Mouse (Mus musculus) cerebellum, postnatal 14 days (tissue): Measurements from ENCODE around the gene Epha4.

Experiments used
- DNase-seq, 2 experiments: peaks; one replicate each; pipeline ENCODE4 v3.0.0; 2021; ENCODE audit warnings: mixed read lengths in 2 of 2

Epha4 gene

DNA sequence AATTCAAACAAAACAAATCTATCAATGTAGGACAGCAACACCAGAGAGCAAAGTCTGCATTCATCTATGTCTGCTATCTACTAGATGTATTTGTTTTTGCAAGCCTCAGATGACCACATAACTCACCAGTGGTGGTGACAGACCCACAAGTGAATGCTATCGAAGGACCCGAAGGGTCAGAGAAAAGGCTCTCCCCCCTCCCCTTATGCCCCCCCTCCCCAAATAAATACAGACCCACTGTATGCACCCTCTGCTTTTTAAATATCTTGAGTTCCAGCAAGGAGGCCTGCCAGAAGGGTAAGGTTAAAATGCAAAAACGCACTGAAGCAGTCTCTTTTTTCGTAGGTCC is 2.9 kb downstream of the Epha4 start:
- no peak for DNase-seq

- no peak for DNase-seq
These were observed 3.4 kb downstream of the Epha4 start for GRCm38 (mm10) chr1:77511372-77512058.

DNA sequence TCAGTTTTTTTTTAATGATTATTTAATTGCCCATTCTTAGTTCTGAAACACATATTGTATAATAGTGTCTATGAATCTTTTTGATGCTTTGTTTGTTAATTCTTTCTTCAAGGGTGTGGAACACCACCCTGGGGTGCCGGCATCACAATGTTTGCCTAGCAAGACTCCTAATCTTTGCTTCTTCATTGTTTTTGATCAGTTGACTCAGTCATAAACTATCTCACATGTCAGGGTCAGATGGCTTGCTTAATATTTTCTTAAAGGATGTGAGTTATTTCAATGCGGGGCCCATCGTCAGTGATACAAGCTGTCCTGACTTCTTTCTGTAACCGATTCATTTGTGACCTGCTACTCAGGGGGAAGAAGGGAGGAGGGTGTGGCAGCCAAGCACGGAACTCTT is 4.3 kb downstream of the Epha4 start:
- no peak for DNase-seq

- DNase-seq, result no peak
These were observed 8.1 kb downstream of the Epha4 start for GRCm38 (mm10) chr1:77506856-77507200.

GRCm38 (mm10) chr1:77506038-77506855 is 8.6 kb downstream of the Epha4 start:
- peak; percentile 37 to 64 for DNase-seq

DNA sequence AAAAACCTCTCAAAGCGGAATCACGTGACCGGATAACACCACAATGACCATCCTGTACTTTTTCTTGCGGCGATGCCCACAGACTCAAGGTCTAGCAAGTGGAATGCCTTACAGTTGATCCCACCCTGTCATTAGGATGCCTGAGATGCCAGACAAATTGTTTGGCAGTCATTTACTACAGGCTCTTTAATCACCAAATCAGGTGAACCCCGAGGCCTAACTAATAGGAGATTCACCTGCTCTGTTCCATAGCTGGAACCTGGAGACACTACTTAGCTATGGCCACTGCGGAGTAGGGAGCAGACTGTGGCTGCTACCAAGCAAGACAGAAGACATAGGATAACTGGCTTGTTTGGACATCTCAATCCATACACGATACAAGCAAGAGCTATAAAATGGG is 9.6 kb downstream of the Epha4 start:
- DNase-seq, result no peak

DNA sequence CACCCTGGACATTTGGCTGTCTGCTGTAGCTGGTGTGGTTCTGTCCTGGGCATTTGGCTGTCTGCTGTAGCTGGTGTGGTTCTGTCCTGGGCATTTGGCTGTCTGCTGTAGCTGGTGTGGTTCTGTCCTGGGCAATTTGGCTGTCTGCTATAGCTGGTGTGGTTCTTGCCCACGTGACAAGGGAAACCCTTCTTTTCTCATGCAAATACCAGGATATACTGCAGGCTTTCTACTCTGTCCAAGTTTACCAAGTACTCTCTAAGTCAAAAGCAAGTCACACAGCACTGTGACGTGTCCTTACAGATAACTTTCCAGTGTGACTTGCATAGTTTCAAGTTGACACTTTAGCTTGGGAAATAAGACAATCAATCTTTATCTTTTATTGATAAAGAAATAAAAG is 10.1 kb downstream of the Epha4 start:
- no peak for DNase-seq

DNA sequence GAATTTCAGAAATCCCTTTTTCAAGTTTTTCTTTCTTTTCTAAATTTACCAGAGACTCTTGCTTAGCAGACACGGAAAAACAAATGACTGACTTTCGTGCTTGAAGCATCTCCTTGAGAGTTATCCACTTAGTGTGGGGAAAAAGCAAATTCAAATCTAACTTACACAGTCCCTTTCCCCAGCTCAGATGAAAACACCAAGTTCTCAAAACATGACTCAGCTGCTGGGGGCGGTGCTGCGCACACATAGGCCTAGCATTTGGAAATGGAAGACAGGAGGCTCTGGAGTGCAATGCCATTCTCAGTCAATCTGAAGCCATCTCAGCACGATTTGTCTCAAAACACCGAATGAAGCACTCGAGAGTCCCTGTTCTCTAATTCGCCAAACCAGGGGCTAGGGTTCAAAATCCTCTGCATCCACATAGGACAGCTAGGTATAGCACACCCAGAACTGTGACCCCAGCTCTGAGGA is 11.1 kb downstream of the Epha4 start:
- no peak for DNase-seq

GRCm38 (mm10) chr1:77502554-77503119 is 12.3 kb downstream of the Epha4 start:
- DNase-seq, result no peak

DNA sequence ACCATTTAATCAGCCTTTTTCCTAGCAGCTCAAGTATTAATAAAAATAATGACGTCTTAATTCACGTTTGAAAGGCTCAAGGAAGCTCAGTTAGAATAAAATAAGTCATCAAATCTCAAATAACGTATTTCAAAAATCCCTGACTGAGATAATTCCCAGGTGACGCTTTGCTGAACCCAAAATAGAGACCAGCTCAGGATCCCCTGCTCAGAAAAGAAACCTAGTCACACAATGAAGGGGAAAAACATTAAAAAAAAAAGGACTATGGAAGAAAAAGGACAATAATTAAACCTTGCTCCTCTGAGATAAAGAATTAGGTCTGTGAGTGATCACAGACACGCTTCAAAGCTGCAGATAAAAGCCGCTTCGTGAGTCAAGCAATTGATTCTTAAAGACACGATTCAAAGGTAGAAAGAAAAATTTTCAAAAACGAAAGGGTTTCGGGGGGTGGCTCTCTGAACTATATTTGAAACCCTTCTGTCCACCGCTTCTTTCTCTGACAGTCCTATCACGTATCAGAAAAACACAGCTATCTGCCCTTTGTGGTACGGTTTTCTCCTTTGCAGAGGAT is 13.4 kb downstream of the Epha4 start:
- no peak for DNase-seq

GRCm38 (mm10) chr1:77497506-77497905 is 17.4 kb downstream of the Epha4 start:
- DNase-seq, result no peak

- DNase-seq, result peak in 1 of 2 experiments; percentile 11
These were observed 18.3 kb downstream of the Epha4 start for GRCm38 (mm10) chr1:77496468-77497181.

DNA sequence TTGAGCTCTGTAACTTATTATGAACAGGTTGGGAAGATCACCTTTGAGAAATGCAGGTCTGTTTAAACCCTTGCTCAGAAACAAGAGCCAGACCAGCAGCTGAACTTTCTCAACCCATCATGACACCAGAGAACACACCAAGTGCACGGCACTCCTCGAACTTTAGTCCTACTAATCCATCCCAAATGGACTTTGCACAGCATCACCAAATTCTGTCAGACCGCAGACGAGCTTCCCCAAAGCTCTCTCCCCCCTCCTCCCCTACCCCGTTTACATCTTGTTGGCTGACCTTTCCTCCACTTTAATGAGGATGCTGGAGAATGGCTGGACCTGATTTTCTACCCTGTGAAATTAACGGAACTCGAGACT is 19.1 kb downstream of the Epha4 start:
- no peak for DNase-seq

GRCm38 (mm10) chr1:77495030-77495789 is 19.7 kb downstream of the Epha4 start:
- DNase-seq, result peak in 1 of 2 experiments; percentile 22

DNA sequence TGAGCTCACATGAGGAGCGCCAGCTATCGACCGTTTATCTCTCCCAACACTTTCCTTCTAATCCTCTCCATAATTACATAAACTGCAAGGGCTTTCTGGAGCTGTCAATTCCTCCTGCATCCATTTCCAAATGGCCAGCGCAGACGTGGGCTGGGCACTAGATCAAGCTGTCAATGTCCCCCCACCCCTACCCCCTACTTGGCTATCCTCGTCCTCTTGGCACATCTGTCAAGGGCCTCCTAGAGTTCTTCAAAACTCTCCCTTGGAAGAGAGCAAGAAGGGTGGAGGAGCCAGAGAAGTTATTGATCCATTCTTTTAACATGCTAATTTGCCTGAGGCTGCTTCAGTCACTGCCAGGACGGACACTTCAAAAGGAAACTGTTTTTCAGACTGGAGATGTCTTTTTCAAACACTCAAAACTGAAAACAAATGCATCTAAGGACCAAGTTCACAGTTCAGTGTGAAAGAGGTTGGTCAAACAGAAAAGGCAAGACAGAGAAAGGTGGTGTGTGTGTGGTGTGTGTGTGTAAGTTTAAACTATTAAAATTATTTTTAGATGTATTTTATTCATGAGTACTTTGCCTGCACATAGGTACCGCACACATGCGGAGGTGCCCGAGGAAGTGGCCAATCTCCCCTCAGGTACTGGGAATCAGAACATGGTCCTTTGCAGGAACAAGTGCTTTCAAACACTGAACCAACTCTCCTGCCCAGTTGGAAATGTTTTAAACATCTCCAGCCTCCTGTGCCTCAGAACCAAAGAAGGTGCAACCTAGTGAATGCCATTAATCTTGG is 20.9 kb downstream of the Epha4 start:
- DNase-seq, result no peak

GRCm38 (mm10) chr1:77490166-77490565 is 24.7 kb downstream of the Epha4 start:
- no peak for DNase-seq

GRCm38 (mm10) chr1:77489387-77489786 is 25.5 kb downstream of the Epha4 start:
- DNase-seq, result no peak

- DNase-seq, result no peak
These were observed 26.9 kb downstream of the Epha4 start for GRCm38 (mm10) chr1:77487856-77488462.

GRCm38 (mm10) chr1:77484766-77485596 is 29.9 kb downstream of the Epha4 start:
- DNase-seq, result no peak

GRCm38 (mm10) chr1:77475808-77476413 is 39.0 kb downstream of the Epha4 start:
- no peak for DNase-seq
